Comparison of ENCODE assay signal across 18 mouse cellular contexts in genomic region chr2:27834971-27835370, GRCm38 (mm10). TPM values are rescaled to one million over a fixed set of nuclear protein-coding genes. Genes with fewer than 3 reads are reported as not detected.
A peak's percentile ranks its signal among the peaks of the same experiment; 100 is the strongest.
DNase-seq lines count a peak whose midpoint lies in the region; ATAC-seq lines count a peak whose summit lies in the region.
"Had no signal": no experiment of that assay in that cellular context is flagged by ENCODE, and none has a peak within 500 bp of the region (broad histone marks: within the 10 kb centered on the region; RNA-seq: fewer than 3 reads in every experiment).

No protein-coding gene starts in this region.

- H3K9me3 ChIP-seq in heart, embryonic 15.5 days (replicated peaks) = no peaks in the 10 kb centered on the region
- no peaks in the 10 kb centered on the region for H3K9me3 ChIP-seq in embryonic facial prominence, embryonic 13.5 days
- H3K9me3 ChIP-seq in limb, embryonic 10.5 days (replicated peaks) = no peaks in the 10 kb centered on the region
- no peaks in the 10 kb centered on the region for H3K9me3 ChIP-seq in stomach, embryonic 15.5 days
- H3K9me3 ChIP-seq: hindbrain, embryonic 12.5 days; kidney, embryonic 15.5 days; liver, embryonic 12.5 days had no signal

- no peaks in the 10 kb centered on the region for H3K36me3 ChIP-seq in heart, embryonic 15.5 days
- no peaks in the 10 kb centered on the region for H3K36me3 ChIP-seq in embryonic facial prominence, embryonic 13.5 days
- no peaks in the 10 kb centered on the region for H3K36me3 ChIP-seq in limb, embryonic 10.5 days
- no peaks in the 10 kb centered on the region for H3K36me3 ChIP-seq in stomach, embryonic 15.5 days
- H3K36me3 ChIP-seq: hindbrain, embryonic 12.5 days; kidney, embryonic 15.5 days; liver, embryonic 12.5 days had no signal

- DNase-seq in heart, postnatal 14 days = no peak
- DNase-seq in limb, embryonic 10.5 days (ENCODE audit: low spot score) = no peak
- DNase-seq in cerebellum, adult 9-11 months = no peak
- no peak for DNase-seq in left cerebral cortex, adult 9 months (ENCODE audit: low spot score in 2 of 2)
- DNase-seq: adrenal gland, postnatal 36 days; B cell, adult 2 months; cerebellum, adult 18-20 months; lung, adult 2 months; lung, postnatal 36 days; retina, postnatal 1 day; thymus, postnatal 25 days had no signal

- intact Hi-C loops in heart, postnatal 14 days (cut with DNase I) = no loop called here

- no peak overlapping the region for H3K9ac ChIP-seq in heart, embryonic 15.5 days
- no peak overlapping the region for H3K9ac ChIP-seq in embryonic facial prominence, embryonic 13.5 days
- H3K9ac ChIP-seq in stomach, embryonic 15.5 days = no peak overlapping the region
- H3K9ac ChIP-seq: hindbrain, embryonic 12.5 days; kidney, embryonic 15.5 days; liver, embryonic 12.5 days had no signal

- no peaks in the 10 kb centered on the region for H3K27me3 ChIP-seq in heart, embryonic 15.5 days
- H3K27me3 ChIP-seq in embryonic facial prominence, embryonic 13.5 days = no peaks in the 10 kb centered on the region
- no peaks in the 10 kb centered on the region for H3K27me3 ChIP-seq in limb, embryonic 10.5 days (ENCODE audit: low read depth, poor library complexity, severe bottlenecking)
- H3K27me3 ChIP-seq in stomach, embryonic 15.5 days (replicated peaks) = no peaks in the 10 kb centered on the region
- H3K27me3 ChIP-seq: hindbrain, embryonic 12.5 days; kidney, embryonic 15.5 days; liver, embryonic 12.5 days had no signal

- peak overlapping the region; percentile 13; the same call in 1 of the 2 replicates for H3K27ac ChIP-seq in heart, embryonic 15.5 days
- peak overlapping the region; percentile 95 for H3K27ac ChIP-seq in embryonic facial prominence, embryonic 13.5 days
- H3K27ac ChIP-seq in limb, embryonic 10.5 days = peak overlapping the region; percentile 16; the same call in 1 of the 2 replicates
- H3K27ac ChIP-seq in stomach, embryonic 15.5 days = peak overlapping the region; percentile 98
- H3K27ac ChIP-seq: liver, embryonic 12.5 days had no signal

- 76% methylated on average over 4 of the region's 4 CpGs for WGBS in heart, embryonic 15.5 days
- 72% methylated on average over 4 of the region's 4 CpGs for WGBS in embryonic facial prominence, embryonic 13.5 days
- 90% methylated on average over 4 of the region's 4 CpGs for WGBS in limb, embryonic 10.5 days
- 58% methylated on average over 4 of the region's 4 CpGs for WGBS in stomach, embryonic 15.5 days

- H3K4me1 ChIP-seq in heart, embryonic 15.5 days (replicated peaks) = peaks cover 20% of the 10 kb centered on the region
- peaks cover 37% of the 10 kb centered on the region for H3K4me1 ChIP-seq in embryonic facial prominence, embryonic 13.5 days
- peaks cover 43% of the 10 kb centered on the region for H3K4me1 ChIP-seq in limb, embryonic 10.5 days
- H3K4me1 ChIP-seq in stomach, embryonic 15.5 days = peaks cover 22% of the 10 kb centered on the region
- H3K4me1 ChIP-seq: liver, embryonic 12.5 days had no signal

- H3K4me2 ChIP-seq in heart, embryonic 15.5 days = no peak overlapping the region
- H3K4me2 ChIP-seq in embryonic facial prominence, embryonic 13.5 days = no peak overlapping the region
- no peak overlapping the region for H3K4me2 ChIP-seq in stomach, embryonic 15.5 days
- H3K4me2 ChIP-seq: hindbrain, embryonic 12.5 days; kidney, embryonic 15.5 days; liver, embryonic 12.5 days had no signal

- H3K4me3 ChIP-seq in heart, embryonic 15.5 days = no peak overlapping the region
- H3K4me3 ChIP-seq in embryonic facial prominence, embryonic 13.5 days = no peak overlapping the region
- no peak overlapping the region for H3K4me3 ChIP-seq in limb, embryonic 10.5 days
- H3K4me3 ChIP-seq in stomach, embryonic 15.5 days (replicated peaks) = no peak overlapping the region
- H3K4me3 ChIP-seq: hindbrain, embryonic 12.5 days; kidney, embryonic 15.5 days; liver, embryonic 12.5 days had no signal

- no peak for ATAC-seq in heart, embryonic 15.5 days (replicated peaks; ENCODE audit: insufficient number of reproducible peaks, insufficient read depth, low FRiP score, low read depth)
- ATAC-seq in embryonic facial prominence, embryonic 13.5 days (ENCODE audit: insufficient number of reproducible peaks, insufficient read depth, low FRiP score, low TSS enrichment, low read depth) = no peak
- no peak for ATAC-seq in stomach, embryonic 15.5 days (ENCODE audit: insufficient read depth, low FRiP score, low read depth)
- ATAC-seq in megakaryocyte, adult 5-6 weeks (ENCODE audit: poor library complexity, severe bottlenecking) = no peak
- ATAC-seq: liver, embryonic 12.5 days had no signal

RNA-seq across cellular contexts. Expression of gene Col5a1, which starts 51.3 kb away (rescaled TPM):
- 71.0 and 89.5 TPM in 2 replicates for polyA plus RNA-seq in heart, embryonic 15.5 days (2015; fragmentation: Nextera tagmentation; extraction: Ambion mirVana)
- 100 to 1,000 TPM; 100 to 109 TPM for total RNA-seq in heart, postnatal 14 days (2021)
- 104 and 111 TPM in 2 replicates for polyA plus RNA-seq in embryonic facial prominence, embryonic 13.5 days (2015; fragmentation: Nextera tagmentation; extraction: Ambion mirVana)
- polyA plus RNA-seq in limb, embryonic 10.5 days (2016; fragmentation: Nextera tagmentation; extraction: Ambion mirVana) = 13.5 and 21.4 TPM in 2 replicates
- polyA plus RNA-seq in stomach, embryonic 15.5 days (2015; fragmentation: Nextera tagmentation; extraction: Ambion mirVana) = 130 and 136 TPM in 2 replicates
- total RNA-seq in megakaryocyte, adult 5-6 weeks (2015) = 0.78 and 2.2 TPM in 2 replicates
- total RNA-seq in megakaryocyte, adult 5-6 weeks (2017) = 0.77 and 1.1 TPM in 2 replicates

Comparison
In these comparisons a context has a peak if more than half of its experiments do, and no peak if none do; other contexts are left out.
1. H3K27ac ChIP-seq: peak in every context shown above with its lines; median percentile 98 in stomach, embryonic 15.5 days; 95 in embryonic facial prominence, embryonic 13.5 days; 16 in limb, embryonic 10.5 days; 13 in heart, embryonic 15.5 days.